Mouse (Mus musculus): ENCODE measurements around the gene Akap8l. TPM values are rescaled to one million over a fixed set of nuclear protein-coding genes. Genes with fewer than 3 reads are reported as not detected.

Akap8l gene
- polyA plus RNA-seq, 1 experiment from 2014 or later, result 85.1 TPM

DNA sequence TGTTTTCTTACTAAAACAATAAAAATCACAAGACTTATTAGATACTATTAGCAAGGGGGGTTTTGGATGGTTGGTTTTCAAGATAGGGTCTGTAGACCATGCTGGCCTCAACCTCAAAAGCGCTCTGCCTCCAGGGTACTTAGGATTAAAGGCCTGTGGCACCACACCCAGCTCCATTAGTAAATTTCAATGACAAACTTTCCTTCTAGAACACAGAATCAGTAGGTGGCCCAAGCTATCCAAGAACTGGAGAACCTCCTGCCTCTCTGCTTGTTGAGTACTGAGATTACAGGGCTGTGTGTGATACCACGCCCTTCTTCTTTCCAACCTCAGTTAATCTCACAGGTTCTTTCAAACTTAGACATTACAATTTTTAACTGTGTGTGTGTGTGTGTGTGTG is 69.3 kb downstream of the Akap8l start:
- Histone ChIP-seq H3K4me3 (no peak overlapping the region), H3K36me3 (no peaks in the 10 kb centered on the region), H3K4me2 (no peak overlapping the region), H3K9me3 (no peaks in the 10 kb centered on the region), H3K27ac (no peak overlapping the region; the same call in 1 of the 2 replicates), H3K4me1 (peaks cover 19% of the 10 kb centered on the region), H3K27me3 (no peaks in the 10 kb centered on the region), H3K9ac (no peak overlapping the region)
- 87% methylated on average over 2 of the region's 2 CpGs for WGBS
- no peak for ATAC-seq (ENCODE audit: insufficient number of reproducible peaks, low FRiP score, low TSS enrichment, low read depth)

DNA sequence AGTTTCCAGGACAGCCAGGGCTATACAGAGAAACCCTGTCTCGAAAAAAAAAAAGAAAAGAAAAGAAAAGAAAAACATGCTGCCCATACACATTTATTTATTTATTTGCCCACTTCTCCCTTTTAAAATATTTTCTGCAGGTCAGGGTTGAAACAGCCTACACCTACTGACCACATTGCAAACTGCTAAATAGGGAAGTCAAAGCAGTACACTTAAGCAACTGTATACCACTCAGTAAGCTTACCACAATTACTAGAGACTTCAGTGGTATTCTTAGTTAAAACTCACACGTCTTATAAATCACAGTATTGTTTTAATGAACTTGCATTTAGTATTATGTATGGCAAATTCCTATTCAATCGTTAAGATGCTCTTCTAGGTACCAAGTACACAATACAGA is 69.8 kb downstream of the Akap8l start:
- peaks cover 23% of the 10 kb centered on the region for H3K4me1 ChIP-seq
- H3K9ac ChIP-seq, result no peak overlapping the region
- 78% methylated on average over 3 of the region's 3 CpGs for WGBS
- no peak overlapping the region for H3K4me3 ChIP-seq
- H3K27ac ChIP-seq, result no peak overlapping the region
- H3K27me3 ChIP-seq, result no peaks in the 10 kb centered on the region
- H3K9me3 ChIP-seq, result no peaks in the 10 kb centered on the region
- no peaks in the 10 kb centered on the region for H3K36me3 ChIP-seq
- no peak overlapping the region for H3K4me2 ChIP-seq
- ATAC-seq (ENCODE audit: insufficient number of reproducible peaks, low FRiP score, low TSS enrichment, low read depth), result no peak

DNA sequence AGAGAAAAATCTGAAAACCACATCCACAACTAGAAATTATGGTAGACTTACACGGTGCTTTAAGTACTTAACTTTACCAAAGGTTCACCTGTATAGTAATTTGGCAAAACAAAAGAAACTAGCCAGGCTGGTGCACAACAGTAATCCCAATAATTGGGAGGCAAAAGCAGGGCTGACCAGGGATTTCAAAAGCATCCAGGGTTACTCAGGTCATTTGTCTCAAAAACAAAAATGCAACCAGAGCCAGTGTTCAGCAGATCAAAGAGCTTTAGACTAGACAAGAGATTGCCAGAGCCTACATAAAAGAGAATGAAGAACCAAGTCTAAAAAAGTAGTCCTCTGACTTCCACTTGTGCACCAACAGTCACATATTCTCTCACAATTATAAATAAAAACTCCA is 73.2 kb downstream of the Akap8l start:
- no peaks in the 10 kb centered on the region for H3K36me3 ChIP-seq
- 83% methylated on average over 1 of the region's 1 CpGs for WGBS

DNA sequence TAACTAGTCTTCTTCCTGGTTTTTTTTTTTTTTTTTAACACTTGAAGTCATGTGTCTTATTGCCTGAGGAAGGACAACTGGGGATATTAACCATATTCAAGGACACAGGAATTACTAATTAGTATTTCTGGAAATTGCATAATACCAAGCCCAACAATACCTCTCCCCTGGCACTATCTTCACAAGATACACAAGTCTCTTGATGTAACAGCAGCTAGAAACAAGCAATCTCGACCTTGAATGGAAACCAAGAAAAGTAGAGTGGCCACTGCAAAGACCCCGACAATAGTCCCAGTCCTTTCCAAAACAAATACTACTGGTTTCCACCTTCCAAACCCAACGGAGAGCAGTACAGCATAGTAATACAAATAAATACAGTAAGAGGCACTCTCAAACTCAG is 74.8 kb downstream of the Akap8l start:
- ATAC-seq (ENCODE audit: insufficient number of reproducible peaks, low FRiP score, low TSS enrichment, low read depth), result no peak
- H3K9ac ChIP-seq, result no peak overlapping the region
- no peaks in the 10 kb centered on the region for H3K36me3 ChIP-seq
- no peak overlapping the region for H3K27ac ChIP-seq
- H3K9me3 ChIP-seq, result no peaks in the 10 kb centered on the region
- 0 out of 2 replicates have a peak, but pooled peaks cover 6% of the 10 kb centered on the region for H3K4me1 ChIP-seq
- H3K27me3 ChIP-seq, result no peaks in the 10 kb centered on the region
- 78% methylated on average over 3 of the region's 3 CpGs for WGBS
- no peak overlapping the region for H3K4me2 ChIP-seq
- no peak overlapping the region for H3K4me3 ChIP-seq

More for the DNA sequence above, 73.2 kb downstream of the Akap8l start:
- no peak for ATAC-seq (ENCODE audit: insufficient number of reproducible peaks, low FRiP score, low TSS enrichment, low read depth)
- Histone ChIP-seq H3K9me3 (no peaks in the 10 kb centered on the region), H3K4me3 (no peak overlapping the region), H3K9ac (no peak overlapping the region), H3K4me1 (peaks cover 12% of the 10 kb centered on the region), H3K27ac (no peak overlapping the region), H3K27me3 (no peaks in the 10 kb centered on the region), H3K4me2 (no peak overlapping the region)

Small RNAs within 50 kb of the gene (microRNA-seq; reads per million reads assigned to microRNA genes)
- not detected for gene Gm22201

Other genes starting within 250 kb of the Akap8l start
- gene Notch3, start 183.8 kb downstream of the Akap8l start, polyA plus RNA-seq (2015; fragmentation: Nextera tagmentation; extraction: Ambion mirVana), result 16.7 and 17.5 TPM in 2 replicates
- gene Ephx3, start 161.1 kb downstream of the Akap8l start, polyA plus RNA-seq (2015; fragmentation: Nextera tagmentation; extraction: Ambion mirVana), result 19.0 and 20.6 TPM in 2 replicates
- 78.1 and 81.6 TPM in 2 replicates for gene Brd4, start 65.9 kb downstream of the Akap8l start, polyA plus RNA-seq (2015; fragmentation: Nextera tagmentation; extraction: Ambion mirVana)
- 93.1 and 94.6 TPM in 2 replicates for gene Akap8, start 29.4 kb downstream of the Akap8l start, polyA plus RNA-seq (2015; fragmentation: Nextera tagmentation; extraction: Ambion mirVana)
- 21.6 TPM in 2 replicates for gene Wiz, start 38.8 kb upstream of the Akap8l start, polyA plus RNA-seq (2015; fragmentation: Nextera tagmentation; extraction: Ambion mirVana)
- gene Rasal3, start 53.0 kb upstream of the Akap8l start, polyA plus RNA-seq (2015; fragmentation: Nextera tagmentation; extraction: Ambion mirVana), result 2.1 and 2.6 TPM in 2 replicates
- 0.10 and 0.26 TPM in 2 replicates for gene Pglyrp2, start 73.6 kb upstream of the Akap8l start, polyA plus RNA-seq (2015; fragmentation: Nextera tagmentation; extraction: Ambion mirVana)
- gene Cyp4f39, start 102.1 kb upstream of the Akap8l start, polyA plus RNA-seq (2015; fragmentation: Nextera tagmentation; extraction: Ambion mirVana), result 51.7 and 53.4 TPM in 2 replicates
- gene Cyp4f17, start 155.4 kb upstream of the Akap8l start, polyA plus RNA-seq (2015; fragmentation: Nextera tagmentation; extraction: Ambion mirVana), result 12.6 and 12.9 TPM in 2 replicates
- 19.7 and 20.9 TPM in 2 replicates for gene Cyp4f16, start 186.0 kb upstream of the Akap8l start, polyA plus RNA-seq (2015; fragmentation: Nextera tagmentation; extraction: Ambion mirVana)

All from limb, embryonic 15.5 days (tissue).